Mouse (Mus musculus) liver, embryonic 15.5 days (tissue): ENCODE data around the gene Lpar3. TPM values are rescaled to one million over a fixed set of nuclear protein-coding genes. Genes with fewer than 3 reads are reported as not detected.

ENCODE experiments used
- ATAC-seq: fragments of 200-750 bp; cut with Nextera tagmentation; 2 replicates; pipeline ENCODE4 v1.8.0; 2017; ENCODE audit warnings: moderate number of reproducible peaks, mild to moderate bottlenecking, moderate library complexity; ENCODE audit not compliant: insufficient read depth
- H3K27ac ChIP-seq: fragments of 300-500 bp; sonication (generic); replicated peaks from 2 replicates; pipeline ENCODE4 v1.5.1; 2015; ENCODE audit warnings: mild to moderate bottlenecking, inconsistent platforms
- H3K27me3 ChIP-seq: fragments of 300-500 bp; sonication (generic); 2 replicates; pipeline ENCODE4 v1.6.1; 2015; ENCODE audit warnings: mild to moderate bottlenecking, inconsistent platforms
- H3K36me3 ChIP-seq: fragments of 300-500 bp; sonication (generic); replicated peaks from 2 replicates; pipeline ENCODE4 v1.6.1; 2015; ENCODE audit warnings: moderate library complexity, mild to moderate bottlenecking, inconsistent platforms
- H3K4me1 ChIP-seq: fragments of 300-500 bp; sonication (generic); replicated peaks from 2 replicates; pipeline ENCODE4 v1.6.1; 2015; ENCODE audit warnings: inconsistent platforms
- H3K4me2 ChIP-seq: fragments of 300-500 bp; sonication (generic); 2 replicates; pipeline ENCODE4 v1.6.1; 2015; ENCODE audit warnings: moderate library complexity, mild to moderate bottlenecking, inconsistent platforms
- H3K4me3 ChIP-seq: fragments of 300-500 bp; sonication (generic); replicated peaks from 2 replicates; pipeline ENCODE4 v1.5.1; 2015; ENCODE audit warnings: mild to moderate bottlenecking, inconsistent platforms
- H3K9ac ChIP-seq: fragments of 300-500 bp; sonication (generic); 2 replicates; pipeline ENCODE4 v1.6.1; 2015; ENCODE audit warnings: moderate library complexity, mild to moderate bottlenecking, inconsistent platforms
- H3K9me3 ChIP-seq: fragments of 300-500 bp; sonication (generic); replicated peaks from 2 replicates; pipeline ENCODE4 v1.6.1; 2016; ENCODE audit warnings: inconsistent platforms
- WGBS: fragments of 180-500 bp; shearing (Covaris S2); methylation state at CpG from one replicate; pipeline ENCODE4 v1.1.7; 2015; ENCODE audit warnings: mixed read lengths; ENCODE audit not compliant: insufficient replicate concordance; 5-methylcytosine and 5-hydroxymethylcytosine counted together
- polyA plus RNA-seq: library from polyadenylated mRNA; unstranded; fragments of >200 nt; fragmentation: Nextera tagmentation; extraction: Ambion mirVana; gene quantifications from 2 replicates; pipeline ENCODE4 v1.2.1, GENCODE M21; 2015

The Lpar3 gene
- 0.03 TPM in 1 of 2 replicates, not detected in the other for polyA plus RNA-seq

DNA sequence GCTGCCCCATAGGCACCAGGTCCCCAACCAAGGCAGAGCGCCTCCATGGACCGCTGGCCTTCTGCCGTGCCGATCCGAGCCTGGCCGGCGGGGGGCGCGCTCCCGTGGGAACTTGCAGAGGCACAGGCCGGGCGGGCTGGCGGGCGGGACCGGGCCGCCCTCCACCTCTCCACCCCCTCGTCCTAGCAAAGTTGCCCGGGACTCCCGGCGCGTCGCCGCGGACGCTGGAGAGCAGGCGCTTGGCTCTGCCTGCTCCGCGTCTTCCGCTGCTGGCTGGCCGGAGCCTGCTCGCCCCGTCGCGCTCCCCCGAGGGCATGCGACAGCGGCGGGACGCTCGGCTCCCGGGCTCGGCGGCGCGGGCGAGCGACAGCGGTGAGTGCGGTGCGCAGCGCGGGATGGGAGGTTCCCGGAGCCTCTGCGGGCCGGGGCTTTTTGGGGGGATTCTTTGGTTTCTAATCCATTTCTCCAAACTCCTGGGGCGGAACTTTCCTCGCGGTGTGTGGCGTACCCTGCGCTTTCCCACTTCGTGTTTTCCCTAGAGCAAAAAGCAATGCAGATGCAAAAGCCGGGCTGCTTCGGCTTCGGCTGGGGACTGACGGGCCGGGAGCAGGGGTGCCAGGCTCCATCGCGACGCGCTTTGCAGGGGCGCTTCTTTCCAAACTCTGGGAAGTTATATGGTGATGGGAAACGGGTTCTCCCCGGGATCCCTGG is at the start of gene Lpar3:
Lpar3 (plus strand) TSS at position 188 of the 711 bp plus-strand sequence.
- H3K4me1 ChIP-seq = no peaks in the 10 kb centered on the region
- H3K9ac ChIP-seq = no peak within 1 kb of the TSS
- 2% methylated on average over 73 of the region's 73 CpGs for WGBS
- H3K4me3 ChIP-seq = peak within 1 kb of the TSS; percentile 33
- H3K4me2 ChIP-seq = peak within 1 kb of the TSS; percentile 62
- H3K27me3 ChIP-seq = peaks cover 51% of the 10 kb centered on the region
- no peaks in the 10 kb centered on the region for H3K9me3 ChIP-seq
- no peak within 1 kb of the TSS for H3K27ac ChIP-seq
- peak; percentile 40; the same call in 1 of the 2 replicates for ATAC-seq
- no peaks in the 10 kb centered on the region for H3K36me3 ChIP-seq

DNA sequence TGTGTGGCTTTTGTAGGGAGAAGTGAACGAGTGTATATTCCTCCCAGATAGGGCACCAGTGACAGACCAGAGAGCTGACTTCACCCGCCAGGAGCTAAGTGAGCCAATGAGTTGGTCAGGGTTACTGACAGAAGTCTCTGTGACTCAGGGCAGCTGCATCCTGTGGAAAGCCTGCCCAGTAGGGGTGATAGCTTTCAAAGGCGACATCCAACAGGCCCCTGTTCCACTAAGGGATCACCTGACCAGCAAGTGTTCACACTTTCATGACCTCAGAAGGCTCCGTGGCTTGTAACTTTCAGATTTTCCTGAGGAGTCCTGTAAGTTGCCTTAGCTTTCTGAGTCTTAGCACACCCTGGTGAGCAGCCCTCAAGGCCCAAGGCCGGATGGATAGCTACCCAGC is 47.7 kb upstream of the Lpar3 start:
- no peak for ATAC-seq
- 49% methylated on average over 5 of the region's 5 CpGs for WGBS

DNA sequence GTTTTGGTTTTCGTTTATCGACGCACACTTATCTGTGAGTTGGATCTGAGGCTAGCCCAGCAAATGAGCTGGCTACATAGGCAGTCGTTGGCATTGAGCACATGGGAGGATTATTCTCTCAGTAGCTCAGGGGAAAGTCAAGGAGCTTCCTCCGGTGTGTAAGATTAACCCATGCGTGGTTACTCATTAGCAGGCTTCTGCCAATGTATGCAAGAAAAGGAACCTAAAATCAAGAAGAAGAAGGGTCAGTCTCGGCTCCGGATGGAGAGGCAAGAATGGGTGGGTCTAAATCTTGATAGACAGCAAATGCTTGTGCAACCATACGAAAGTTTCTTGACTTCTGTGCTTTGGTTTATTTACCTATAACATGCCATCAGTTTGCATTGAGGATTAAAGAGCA is 46.5 kb upstream of the Lpar3 start:
- no peak for ATAC-seq
- WGBS = 67% methylated on average over 9 of the region's 9 CpGs
- Histone ChIP-seq H3K36me3 (peaks cover 5% of the 10 kb centered on the region), H3K27me3 (no peaks in the 10 kb centered on the region), H3K4me1 (no peaks in the 10 kb centered on the region), H3K4me3 (no peak overlapping the region), H3K27ac (no peak overlapping the region), H3K9ac (no peak overlapping the region), H3K4me2 (no peak overlapping the region), H3K9me3 (no peaks in the 10 kb centered on the region)

More for the DNA sequence above, 47.7 kb upstream of the Lpar3 start:
- no peak overlapping the region for H3K4me3 ChIP-seq
- H3K36me3 ChIP-seq = peaks cover 5% of the 10 kb centered on the region
- H3K4me2 ChIP-seq = no peak overlapping the region
- H3K27ac ChIP-seq = no peak overlapping the region
- no peak overlapping the region for H3K9ac ChIP-seq
- H3K27me3 ChIP-seq = no peaks in the 10 kb centered on the region
- no peaks in the 10 kb centered on the region for H3K4me1 ChIP-seq
- H3K9me3 ChIP-seq = no peaks in the 10 kb centered on the region

GRCm38 (mm10) chr3:146177295-146177694 is 43.5 kb upstream of the Lpar3 start:
- WGBS = 48% methylated on average over 7 of the region's 7 CpGs
- Histone ChIP-seq H3K4me2 (0 out of 2 replicates have a peak overlapping the region, but pooled peaks have one; percentile 29), H3K36me3 (peaks cover 7% of the 10 kb centered on the region)

DNA sequence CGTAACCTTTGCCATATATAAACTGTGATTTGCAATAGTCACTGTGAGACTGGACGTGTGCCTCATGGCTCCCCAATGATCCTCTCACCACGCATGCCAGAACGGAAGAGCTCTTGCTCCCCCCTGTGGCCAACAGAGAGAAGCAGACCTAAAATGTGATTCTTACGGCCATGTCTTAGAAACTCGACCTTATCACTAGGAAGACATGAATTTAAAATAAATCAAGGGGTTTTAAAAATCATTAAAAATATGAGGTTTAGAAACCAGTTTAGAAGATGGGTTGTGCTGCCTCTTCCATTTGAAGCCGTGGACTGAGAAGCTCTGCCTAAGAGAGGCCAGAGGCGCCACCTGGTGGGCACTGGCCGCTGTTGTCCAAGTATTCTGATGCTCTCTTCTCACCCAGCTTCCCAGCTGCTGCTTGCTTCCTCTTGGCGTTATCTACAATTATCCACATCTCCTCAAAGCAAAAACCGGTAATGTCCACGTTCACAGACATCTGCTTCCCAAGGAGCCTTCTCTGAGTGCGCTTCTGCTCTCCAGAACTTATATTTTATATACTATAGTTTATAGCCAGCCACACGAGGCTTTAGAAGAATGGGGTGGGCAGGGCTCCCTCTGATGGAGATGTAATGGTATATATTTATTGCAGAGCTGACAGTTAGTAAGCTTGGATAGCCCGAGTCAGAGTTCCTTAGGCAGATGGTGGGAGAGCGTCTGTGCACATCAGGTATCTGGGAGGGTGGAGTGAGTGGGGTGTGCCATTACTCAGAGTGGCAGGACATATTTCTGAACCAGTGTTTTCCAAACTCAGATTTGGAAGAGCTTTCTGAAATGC is 42.8 kb upstream of the Lpar3 start:
- Histone ChIP-seq H3K27me3 (no peaks in the 10 kb centered on the region), H3K9me3 (no peaks in the 10 kb centered on the region), H3K9ac (no peak overlapping the region), H3K4me2 (peak overlapping the region; percentile 29), H3K36me3 (peaks cover 7% of the 10 kb centered on the region), H3K4me3 (no peak overlapping the region), H3K27ac (no peak overlapping the region), H3K4me1 (peaks cover 4% of the 10 kb centered on the region; the same call in 1 of the 2 replicates)
- WGBS = 6% methylated on average over 16 of the region's 16 CpGs
- ATAC-seq = no peak

More at GRCm38 (mm10) chr3:146177295-146177694, 43.5 kb upstream of the Lpar3 start:
- H3K9me3 ChIP-seq = no peaks in the 10 kb centered on the region
- H3K9ac ChIP-seq = no peak overlapping the region
- ATAC-seq = no peak
- H3K4me3 ChIP-seq = no peak overlapping the region
- peaks cover 4% of the 10 kb centered on the region; the same call in 1 of the 2 replicates for H3K4me1 ChIP-seq
- H3K27me3 ChIP-seq = no peaks in the 10 kb centered on the region
- no peak overlapping the region for H3K27ac ChIP-seq

DNA sequence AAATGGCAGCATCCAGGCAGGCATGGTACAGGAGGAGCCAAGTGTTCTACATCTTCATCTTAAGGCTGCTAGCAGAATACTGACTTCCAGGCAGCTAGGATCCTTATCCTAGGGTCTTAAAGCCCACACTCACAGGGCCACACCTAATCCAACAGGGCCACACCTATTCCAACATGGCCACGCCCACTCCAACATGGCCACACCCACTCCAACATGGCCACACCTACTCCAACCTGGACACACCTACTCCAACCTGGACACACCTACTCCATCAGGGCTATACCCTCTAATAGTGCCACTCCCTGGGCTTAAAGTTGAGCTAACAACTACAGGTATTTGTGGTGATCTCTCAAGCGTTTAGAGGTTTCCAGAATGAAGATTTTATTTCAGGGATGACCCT is 40.4 kb upstream of the Lpar3 start:
- H3K4me2 ChIP-seq = no peak overlapping the region
- no peaks in the 10 kb centered on the region for H3K27me3 ChIP-seq
- 32% methylated on average over 2 of the region's 2 CpGs for WGBS
- H3K9me3 ChIP-seq = no peaks in the 10 kb centered on the region
- H3K9ac ChIP-seq = no peak overlapping the region
- H3K27ac ChIP-seq = no peak overlapping the region
- H3K36me3 ChIP-seq = peaks cover 7% of the 10 kb centered on the region
- no peak overlapping the region for H3K4me3 ChIP-seq
- no peak for ATAC-seq
- peaks cover 4% of the 10 kb centered on the region; the same call in 1 of the 2 replicates for H3K4me1 ChIP-seq

GRCm38 (mm10) chr3:146180986-146181385 is 39.8 kb upstream of the Lpar3 start:
- no peaks in the 10 kb centered on the region for H3K9me3 ChIP-seq
- no peak overlapping the region for H3K4me2 ChIP-seq
- H3K9ac ChIP-seq = no peak overlapping the region
- peaks cover 4% of the 10 kb centered on the region; the same call in 1 of the 2 replicates for H3K4me1 ChIP-seq
- WGBS = 30% methylated on average over 3 of the region's 3 CpGs
- peaks cover 7% of the 10 kb centered on the region for H3K36me3 ChIP-seq
- H3K27ac ChIP-seq = no peak overlapping the region
- ATAC-seq = no peak
- H3K4me3 ChIP-seq = no peak overlapping the region
- H3K27me3 ChIP-seq = no peaks in the 10 kb centered on the region

DNA sequence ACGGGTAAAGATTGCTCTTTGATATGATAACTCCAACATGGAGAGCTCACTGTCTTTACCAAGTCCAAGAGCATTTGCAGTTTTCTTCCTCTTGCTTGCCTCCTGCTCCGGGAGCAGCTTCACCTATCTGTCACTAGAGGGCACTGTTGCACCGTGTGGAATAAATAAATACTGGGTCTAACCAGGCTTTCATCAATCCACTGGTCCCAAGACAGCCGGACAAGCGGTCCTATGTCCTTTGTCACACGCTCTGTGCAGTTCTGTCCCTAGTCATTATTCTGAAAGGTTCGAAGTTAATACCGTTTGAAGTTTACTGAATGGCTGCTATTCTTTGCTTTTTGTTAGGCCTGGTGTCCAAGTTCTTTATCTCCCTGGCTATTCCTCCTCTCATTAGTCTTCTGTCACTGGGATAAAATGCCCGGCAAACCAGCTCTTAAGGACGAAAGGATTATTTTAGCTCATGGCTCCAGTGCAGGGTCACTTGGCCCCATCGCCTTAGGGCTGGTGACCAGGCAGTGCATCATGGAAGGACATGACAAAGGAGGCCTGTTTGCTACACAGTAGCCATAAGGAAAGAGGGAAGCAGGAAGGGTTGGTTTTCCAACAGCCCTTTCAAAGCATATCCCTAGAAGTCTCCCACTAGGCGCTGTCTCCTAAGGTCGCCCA is 35.6 kb upstream of the Lpar3 start:
- Histone ChIP-seq H3K4me1 (peaks cover 4% of the 10 kb centered on the region; the same call in 1 of the 2 replicates), H3K9me3 (no peaks in the 10 kb centered on the region), H3K4me2 (no peak overlapping the region), H3K36me3 (peaks cover 4% of the 10 kb centered on the region), H3K9ac (no peak overlapping the region), H3K4me3 (no peak overlapping the region), H3K27ac (no peak overlapping the region), H3K27me3 (no peaks in the 10 kb centered on the region)
- ATAC-seq = no peak
- WGBS = 30% methylated on average over 13 of the region's 13 CpGs

GRCm38 (mm10) chr3:146186033-146186432 is 34.7 kb upstream of the Lpar3 start:
- H3K4me1 ChIP-seq = no peaks in the 10 kb centered on the region
- no peak overlapping the region for H3K4me3 ChIP-seq
- H3K9ac ChIP-seq = no peak overlapping the region
- no peaks in the 10 kb centered on the region for H3K27me3 ChIP-seq
- no peak overlapping the region for H3K4me2 ChIP-seq
- no peak overlapping the region for H3K27ac ChIP-seq
- no peaks in the 10 kb centered on the region for H3K36me3 ChIP-seq
- 72% methylated on average over 10 of the region's 10 CpGs for WGBS
- no peak for ATAC-seq
- no peaks in the 10 kb centered on the region for H3K9me3 ChIP-seq

GRCm38 (mm10) chr3:146189933-146190332 is 30.8 kb upstream of the Lpar3 start:
- no peak overlapping the region for H3K27ac ChIP-seq
- H3K9ac ChIP-seq = no peak overlapping the region
- 65% methylated on average over 10 of the region's 10 CpGs for WGBS
- ATAC-seq = no peak
- no peak overlapping the region for H3K4me2 ChIP-seq
- no peak overlapping the region for H3K4me3 ChIP-seq
- no peaks in the 10 kb centered on the region for H3K4me1 ChIP-seq
- no peaks in the 10 kb centered on the region for H3K27me3 ChIP-seq
- H3K36me3 ChIP-seq = no peaks in the 10 kb centered on the region
- no peaks in the 10 kb centered on the region for H3K9me3 ChIP-seq

- 0 out of 2 replicates have a peak, but pooled peaks cover 3% of the 10 kb centered on the region for H3K4me1 ChIP-seq
- no peaks in the 10 kb centered on the region for H3K27me3 ChIP-seq
- no peaks in the 10 kb centered on the region for H3K9me3 ChIP-seq
- no peak for ATAC-seq
- WGBS = 64% methylated on average over 1 of the region's 1 CpGs
- no peak overlapping the region for H3K9ac ChIP-seq
- H3K4me2 ChIP-seq = no peak overlapping the region
- no peak overlapping the region for H3K4me3 ChIP-seq
- H3K36me3 ChIP-seq = no peaks in the 10 kb centered on the region
- H3K27ac ChIP-seq = no peak overlapping the region
Observed at GRCm38 (mm10) chr3:146192507-146192906, 28.3 kb upstream of the Lpar3 start.
